Mouse (Mus musculus): Measurements from ENCODE around the gene Pde4c.

The Pde4c gene

GRCm38 (mm10) chr8:70787941-70788667, 64.6 kb downstream of the Pde4c start:
- DNase-seq (ENCODE audit: low spot score in 2 of 2): no peak

- no peak for DNase-seq (ENCODE audit: low spot score in 2 of 2)
Observed at GRCm38 (mm10) chr8:70789046-70789445, 65.5 kb downstream of the Pde4c start.

GRCm38 (mm10) chr8:70790846-70791245, 67.3 kb downstream of the Pde4c start:
- DNase-seq (ENCODE audit: low spot score in 2 of 2): no peak

GRCm38 (mm10) chr8:70791294-70791701, 67.8 kb downstream of the Pde4c start:
- no peak for DNase-seq (ENCODE audit: low spot score in 2 of 2)

GRCm38 (mm10) chr8:70791975-70792691, 68.6 kb downstream of the Pde4c start:
- DNase-seq (ENCODE audit: low spot score in 2 of 2): peak; percentile 94 to 97

- DNase-seq (ENCODE audit: low spot score in 2 of 2): peak in 1 of 2 experiments; percentile 81
Observed at GRCm38 (mm10) chr8:70792700-70793099, 69.2 kb downstream of the Pde4c start.

- DNase-seq (ENCODE audit: low spot score in 2 of 2): no peak
Observed at GRCm38 (mm10) chr8:70794215-70794614, 70.7 kb downstream of the Pde4c start.

- no peak for DNase-seq (ENCODE audit: low spot score in 2 of 2)
Observed at GRCm38 (mm10) chr8:70795370-70795769, 71.8 kb downstream of the Pde4c start.

- DNase-seq (ENCODE audit: low spot score in 2 of 2): no peak
Observed at GRCm38 (mm10) chr8:70796403-70797080, 73.0 kb downstream of the Pde4c start.

GRCm38 (mm10) chr8:70797081-70798070, 73.9 kb downstream of the Pde4c start:
- peak; percentile 92 to 95 for DNase-seq (ENCODE audit: low spot score in 2 of 2)

- peak in 1 of 2 experiments; percentile 71 for DNase-seq (ENCODE audit: low spot score in 2 of 2)
Observed at GRCm38 (mm10) chr8:70798281-70798680, 74.8 kb downstream of the Pde4c start.

- DNase-seq (ENCODE audit: low spot score in 2 of 2): peak in 1 of 2 experiments; percentile 67
Observed at GRCm38 (mm10) chr8:70800648-70801047, 77.1 kb downstream of the Pde4c start.

Data from left cerebral cortex, adult 9 months (tissue).